Mouse (Mus musculus) heart, adult 2 months (tissue): ENCODE results near the gene Twsg1.

Experiments
- CTCF ChIP-seq: fragments of 200-600 bp; IDR thresholded peaks from 2 replicates; pipeline ENCODE4 v1.8.1; 2022; ENCODE audit warnings: antibody characterized with exemption, mild to moderate bottlenecking, moderate library complexity
- EP300 ChIP-seq: fragments of 200-500 bp; IDR thresholded peaks from 2 replicates; pipeline ENCODE4 v1.6.1; 2011; ENCODE audit warnings: low read depth, low read length, control low read depth; ENCODE audit not compliant: insufficient read depth
- POLR2A ChIP-seq: fragments of 200-500 bp; IDR thresholded peaks from 2 replicates; pipeline ENCODE4 v1.6.1; 2011; ENCODE audit warnings: mild to moderate bottlenecking, low read depth, low read length, control low read depth; ENCODE audit not compliant: insufficient read depth

DNA sequence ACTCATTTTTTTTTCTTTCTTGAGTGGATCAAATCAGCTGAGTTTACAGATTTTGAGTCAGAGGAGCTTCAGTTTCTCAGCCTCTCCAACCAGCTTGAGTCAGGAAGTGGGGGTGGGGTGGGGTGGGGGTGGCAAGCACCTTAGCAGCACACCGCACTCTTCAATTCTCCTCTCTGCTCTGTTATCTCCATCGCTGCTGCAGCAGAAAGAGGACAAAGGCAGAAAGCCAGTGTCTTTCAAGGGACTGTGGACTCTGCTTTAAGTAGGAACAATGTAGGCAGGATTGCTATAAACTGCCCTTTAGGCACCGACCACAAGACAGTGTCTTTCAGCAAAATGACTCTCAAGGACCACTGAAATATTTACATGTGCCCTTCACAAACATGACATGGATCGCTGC is 2.9 kb upstream of the Twsg1 start:
- no peak for TF ChIP-seq CTCF
- no peak for TF ChIP-seq POLR2A
- TF ChIP-seq EP300: no peak
